Mouse (Mus musculus) lung, embryonic 14.5 days (tissue): Measurements from ENCODE around the gene Fam19a5. TPM values are rescaled to one million over a fixed set of nuclear protein-coding genes. Genes with fewer than 3 reads are reported as not detected.

Experiments used
- ATAC-seq: fragments of 200-750 bp; cut with Nextera tagmentation; 2 replicates; pipeline ENCODE4 v1.8.0; 2017; ENCODE audit warnings: mild to moderate bottlenecking, moderate TSS enrichment, moderate library complexity; ENCODE audit not compliant: insufficient read depth
- DNase-seq: peaks from one replicate; pipeline ENCODE4 v3.0.0-alpha.2; 2015
- H3K27ac ChIP-seq: fragments of 300-500 bp; sonication (generic); 2 replicates; pipeline ENCODE4 v1.5.1; 2014; ENCODE audit warnings: low read depth, mild to moderate bottlenecking, moderate library complexity
- H3K27me3 ChIP-seq: fragments of 300-500 bp; sonication (generic); 2 replicates; pipeline ENCODE4 v1.6.1; 2014; ENCODE audit warnings: low read length, control low read depth; ENCODE audit not compliant: insufficient read depth
- H3K36me3 ChIP-seq: fragments of 300-500 bp; sonication (generic); 2 replicates; pipeline ENCODE4 v1.6.1; 2014; ENCODE audit warnings: control low read depth; ENCODE audit not compliant: insufficient read depth
- H3K4me1 ChIP-seq: fragments of 300-500 bp; sonication (generic); 2 replicates; pipeline ENCODE4 v1.6.1; 2014; ENCODE audit warnings: antibody characterized with exemption, control low read depth; ENCODE audit not compliant: insufficient read depth
- H3K4me2 ChIP-seq: fragments of 300-500 bp; sonication (generic); 2 replicates; pipeline ENCODE4 v1.6.1; 2014; ENCODE audit warnings: mild to moderate bottlenecking
- H3K4me3 ChIP-seq: fragments of 300-500 bp; sonication (generic); 2 replicates; pipeline ENCODE4 v1.5.1; 2014; ENCODE audit warnings: low read depth, low read length
- H3K9ac ChIP-seq: fragments of 300-500 bp; sonication (generic); 2 replicates; pipeline ENCODE4 v1.6.1; 2014
- H3K9me3 ChIP-seq: fragments of 300-500 bp; sonication (generic); 2 replicates; pipeline ENCODE4 v1.6.1; 2016; ENCODE audit warnings: low read depth, low read length, control low read depth
- CTCF ChIP-seq: IDR thresholded peaks from 2 replicates; pipeline ENCODE4 v1.5.1; 2016; ENCODE audit warnings: antibody characterized with exemption, low read depth
- WGBS: fragments of 180-500 bp; shearing (Covaris S2); extraction: QIAGEN DNeasy Blood & Tissue Kit; methylation state at CpG from one replicate; pipeline ENCODE4 v1.1.7; 2014; 5-methylcytosine and 5-hydroxymethylcytosine counted together
- polyA plus RNA-seq: library from polyadenylated mRNA; unstranded; fragments of >200 nt; fragmentation: Nextera tagmentation; extraction: Ambion mirVana; gene quantifications from 2 replicates; pipeline ENCODE4 v1.2.1, GENCODE M21; 2014

Gene Fam19a5
- polyA plus RNA-seq, 1 experiment from 2014 or later, result 0.75 TPM

GRCm38 (mm10) chr15:87703334-87703733, 159.2 kb downstream of the Fam19a5 start:
- Histone ChIP-seq H3K36me3 (no peaks in the 10 kb centered on the region), H3K4me1 (no peaks in the 10 kb centered on the region), H3K27me3 (no peaks in the 10 kb centered on the region), H3K27ac (no peak overlapping the region), H3K4me3 (no peak overlapping the region), H3K4me2 (no peak overlapping the region), H3K9ac (no peak overlapping the region), H3K9me3 (no peaks in the 10 kb centered on the region)
- TF ChIP-seq CTCF, result no peak
- WGBS, result 81% methylated on average over 3 of the region's 3 CpGs
- DNase-seq (no peak), ATAC-seq (no peak)

- Histone ChIP-seq H3K27me3 (no peaks in the 10 kb centered on the region), H3K9ac (no peak overlapping the region), H3K4me2 (no peak overlapping the region), H3K36me3 (no peaks in the 10 kb centered on the region), H3K4me3 (no peak overlapping the region), H3K9me3 (no peaks in the 10 kb centered on the region; the same call in 1 of the 2 replicates), H3K27ac (no peak overlapping the region), H3K4me1 (no peaks in the 10 kb centered on the region)
- DNase-seq (no peak), ATAC-seq (no peak)
- TF ChIP-seq CTCF, result no peak
- WGBS, result 52% methylated on average over 4 of the region's 4 CpGs
Measured at GRCm38 (mm10) chr15:87711790-87712189, 167.7 kb downstream of the Fam19a5 start.

DNA sequence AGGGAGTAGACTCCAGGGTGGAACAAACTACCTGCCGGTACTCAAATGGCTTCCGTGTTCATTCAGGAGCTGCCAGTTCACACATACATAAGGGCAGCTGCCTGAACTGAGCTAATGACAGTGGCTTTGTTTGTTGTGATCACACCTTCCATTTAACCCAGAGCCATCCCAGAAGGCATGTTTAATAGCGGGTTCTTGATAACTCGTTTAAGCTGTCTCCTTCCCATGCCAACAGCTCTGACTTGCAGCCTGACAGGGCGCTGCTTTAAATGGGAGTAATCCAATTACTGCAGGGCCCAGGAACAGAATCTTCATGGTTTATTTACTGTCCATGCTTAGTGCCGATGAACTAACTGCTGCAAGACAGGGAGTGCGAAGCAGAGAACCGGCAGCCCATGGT, 168.1 kb downstream of the Fam19a5 start:
- H3K27ac ChIP-seq, result no peak overlapping the region
- no peaks in the 10 kb centered on the region; the same call in 1 of the 2 replicates for H3K9me3 ChIP-seq
- no peaks in the 10 kb centered on the region for H3K27me3 ChIP-seq
- DNase-seq (no peak), ATAC-seq (no peak)
- H3K4me1 ChIP-seq, result no peaks in the 10 kb centered on the region
- H3K9ac ChIP-seq, result no peak overlapping the region
- no peaks in the 10 kb centered on the region for H3K36me3 ChIP-seq
- TF ChIP-seq CTCF, result no peak
- WGBS, result 77% methylated on average over 8 of the region's 8 CpGs
- no peak overlapping the region for H3K4me3 ChIP-seq
- no peak overlapping the region for H3K4me2 ChIP-seq

- Histone ChIP-seq H3K27me3 (no peaks in the 10 kb centered on the region), H3K4me1 (no peaks in the 10 kb centered on the region), H3K4me3 (no peak overlapping the region), H3K27ac (no peak overlapping the region), H3K36me3 (no peaks in the 10 kb centered on the region), H3K9me3 (no peaks in the 10 kb centered on the region; the same call in 1 of the 2 replicates), H3K4me2 (no peak overlapping the region), H3K9ac (no peak overlapping the region)
- DNase-seq (peak; percentile 40), ATAC-seq (peak; percentile 86)
- no peak for TF ChIP-seq CTCF
- WGBS, result 55% methylated on average over 9 of the region's 9 CpGs
Measured at GRCm38 (mm10) chr15:87715037-87715676, 171.1 kb downstream of the Fam19a5 start.

GRCm38 (mm10) chr15:87717056-87717455, 173.0 kb downstream of the Fam19a5 start:
- no peak overlapping the region for H3K4me3 ChIP-seq
- ATAC-seq (no peak), DNase-seq (no peak)
- WGBS, result 40% methylated on average over 5 of the region's 5 CpGs
- no peaks in the 10 kb centered on the region; the same call in 1 of the 2 replicates for H3K9me3 ChIP-seq
- H3K27ac ChIP-seq, result no peak overlapping the region
- no peak for TF ChIP-seq CTCF
- H3K27me3 ChIP-seq, result no peaks in the 10 kb centered on the region
- no peak overlapping the region for H3K4me2 ChIP-seq
- no peaks in the 10 kb centered on the region for H3K36me3 ChIP-seq
- H3K4me1 ChIP-seq, result no peaks in the 10 kb centered on the region
- H3K9ac ChIP-seq, result no peak overlapping the region

GRCm38 (mm10) chr15:87723455-87723986, 179.4 kb downstream of the Fam19a5 start:
- H3K36me3 ChIP-seq, result no peaks in the 10 kb centered on the region
- no peaks in the 10 kb centered on the region for H3K4me1 ChIP-seq
- no peak overlapping the region for H3K9ac ChIP-seq
- no peaks in the 10 kb centered on the region for H3K27me3 ChIP-seq
- ATAC-seq (no peak), DNase-seq (no peak)
- no peak for TF ChIP-seq CTCF
- no peak overlapping the region for H3K4me2 ChIP-seq
- no peak overlapping the region for H3K27ac ChIP-seq
- no peak overlapping the region for H3K4me3 ChIP-seq
- whole genome bisulfite sequencing, result 70% methylated on average over 5 of the region's 5 CpGs
- H3K9me3 ChIP-seq, result no peaks in the 10 kb centered on the region

GRCm38 (mm10) chr15:87726657-87727236, 182.6 kb downstream of the Fam19a5 start:
- Histone ChIP-seq H3K27ac (no peak overlapping the region), H3K36me3 (no peaks in the 10 kb centered on the region), H3K4me1 (no peaks in the 10 kb centered on the region), H3K9me3 (no peaks in the 10 kb centered on the region), H3K4me2 (no peak overlapping the region), H3K27me3 (no peaks in the 10 kb centered on the region), H3K4me3 (no peak overlapping the region), H3K9ac (no peak overlapping the region)
- peak; percentile 51 for DNase-seq
- no peak for TF ChIP-seq CTCF
- WGBS, result 43% methylated on average over 20 of the region's 20 CpGs
- ATAC-seq, result no peak
